Mouse (Mus musculus): ENCODE data around the gene Ikzf4.

DNA sequence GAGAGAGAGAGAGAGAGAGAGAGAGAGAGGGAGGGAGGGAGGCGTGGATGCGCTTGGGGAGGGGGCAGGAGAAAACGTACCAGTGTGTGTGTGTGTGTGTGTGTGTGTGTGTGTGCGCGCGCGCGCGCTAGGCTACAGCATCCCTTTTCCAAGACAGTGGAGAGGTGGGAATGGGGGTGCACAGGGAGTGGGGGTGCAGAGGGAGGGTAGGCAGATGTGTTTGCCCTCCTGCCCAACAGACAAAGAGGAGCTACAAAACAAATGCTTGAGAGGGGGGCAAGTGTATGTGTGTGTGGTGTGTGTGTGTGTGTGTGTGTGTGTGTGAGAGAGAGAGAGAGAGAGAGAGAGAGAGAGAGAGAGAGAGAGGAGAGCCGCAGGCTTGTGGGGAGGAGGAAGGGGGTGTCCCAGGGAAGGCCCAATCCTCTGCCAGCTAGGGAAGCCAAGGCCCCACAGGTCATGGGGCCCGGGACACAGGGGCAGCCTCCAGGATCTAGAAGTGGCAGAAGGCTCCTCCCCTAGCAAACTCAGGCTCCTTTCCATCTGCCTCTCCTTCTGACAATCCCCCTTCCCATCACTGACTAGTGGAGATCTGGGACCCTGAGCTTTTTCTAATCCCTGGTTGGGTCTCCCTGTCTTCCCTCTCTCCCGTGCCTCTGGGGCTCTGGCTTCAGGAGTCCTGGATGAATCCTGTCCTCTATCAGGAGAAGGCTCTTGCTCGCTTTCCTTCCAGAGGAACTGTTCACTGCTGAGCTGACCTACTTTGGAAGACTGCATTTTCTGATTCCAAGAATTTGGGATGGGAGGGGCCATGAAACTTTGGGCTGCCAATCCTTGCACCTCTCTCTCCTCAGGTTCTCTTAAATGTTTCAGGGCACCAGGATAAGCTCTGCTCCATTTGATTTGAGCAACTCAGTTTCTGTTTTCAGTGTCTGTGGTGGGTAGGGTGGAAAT lies 623 bp upstream of the Ikzf4 start:
- no peak for TF ChIP-seq POLR2A (IDR thresholded peaks at IDR 0.05; ENCODE audit: borderline replicate concordance, control insufficient read depth, low read depth, low read length)
- TF ChIP-seq CTCF (IDR thresholded peaks at IDR 0.05; ENCODE audit: control insufficient read depth, insufficient read depth, low read length): no peak

Data from bone marrow, adult 2 months (tissue).